Mouse (Mus musculus) thymus, postnatal 36 days (tissue): ENCODE measurements around the gene Tbca.
A peak's percentile ranks its signal among the peaks of the same experiment; 100 is the strongest.

Experiments
- DNase-seq, 2 experiments: peaks; one replicate each; pipeline ENCODE4 v3.0.0; 2022; ENCODE audit warnings: mixed read lengths in 2 of 2

Tbca gene

GRCm38 (mm10) chr13:94849351-94849750, 60.6 kb downstream of the Tbca start:
- DNase-seq: no peak

- DNase-seq: no peak
These were observed 69.4 kb downstream of the Tbca start for GRCm38 (mm10) chr13:94858016-94858575.

- no peak for DNase-seq
These were observed 70.5 kb downstream of the Tbca start for GRCm38 (mm10) chr13:94859256-94859655.

- no peak for DNase-seq
These were observed 74.0 kb downstream of the Tbca start for GRCm38 (mm10) chr13:94862491-94863230.

GRCm38 (mm10) chr13:94866906-94867305, 78.2 kb downstream of the Tbca start:
- DNase-seq: no peak

GRCm38 (mm10) chr13:94867772-94868171, 79.1 kb downstream of the Tbca start:
- no peak for DNase-seq

- peak; percentile 19 to 20 for DNase-seq
These were observed 79.8 kb downstream of the Tbca start for GRCm38 (mm10) chr13:94868478-94868950.

GRCm38 (mm10) chr13:94869541-94869940, 80.8 kb downstream of the Tbca start:
- no peak for DNase-seq

- DNase-seq: no peak
These were observed 81.4 kb downstream of the Tbca start for GRCm38 (mm10) chr13:94870071-94870460.

GRCm38 (mm10) chr13:94870461-94871186, 81.9 kb downstream of the Tbca start:
- DNase-seq: no peak

- no peak for DNase-seq
These were observed 83.2 kb downstream of the Tbca start for GRCm38 (mm10) chr13:94871806-94872320.

- DNase-seq: no peak
These were observed 83.7 kb downstream of the Tbca start for GRCm38 (mm10) chr13:94872439-94872838.

GRCm38 (mm10) chr13:94873111-94874038, 84.7 kb downstream of the Tbca start:
- no peak for DNase-seq

GRCm38 (mm10) chr13:94874039-94874425, 85.3 kb downstream of the Tbca start:
- no peak for DNase-seq

GRCm38 (mm10) chr13:94874656-94875395, 86.1 kb downstream of the Tbca start:
- no peak for DNase-seq

- DNase-seq: no peak
These were observed 86.7 kb downstream of the Tbca start, which contains the start of gene Otp for GRCm38 (mm10) chr13:94875396-94875880. Gene Otp, plus strand, starts transcription at chr13:94875602.

GRCm38 (mm10) chr13:94876286-94877210, 87.8 kb downstream of the Tbca start:
- no peak for DNase-seq

- DNase-seq: no peak
These were observed 88.5 kb downstream of the Tbca start for GRCm38 (mm10) chr13:94877211-94877590.

- no peak for DNase-seq
These were observed 89.5 kb downstream of the Tbca start for GRCm38 (mm10) chr13:94877991-94878745.

- no peak for DNase-seq
These were observed 92.5 kb downstream of the Tbca start for GRCm38 (mm10) chr13:94881201-94881600.
